Mouse (Mus musculus) mouse embryonic stem cell (cell line): ENCODE results near the gene Kif24.

Source experiments
- in situ Hi-C, 2 experiments: fragments of 300-500 bp; cut with MboI; formaldehyde crosslinking; loops; 1 replicate in 1 of 2; 3 replicates in 1 of 2; pipeline ENCODE4 v1.14.3; 2019 to 2020; ENCODE audit warnings: low sequenced_read_pairs in 2 of 2, low pct_unique_long_range_greater_than_20kb in 1 of 2, mixed read lengths in 1 of 2; ENCODE audit not compliant: unreplicated experiment in 1 of 2

Kif24 gene

GRCm38 (mm10) chr4:41442790-41443302, 21.8 kb downstream of the Kif24 start:
- in situ Hi-C loops: no loop called here

- in situ Hi-C loops: no loop called here
Measured at GRCm38 (mm10) chr4:41438931-41439330, 25.8 kb downstream of the Kif24 start.

- in situ Hi-C loops: no loop called here
Measured at GRCm38 (mm10) chr4:41416966-41417365, 47.7 kb downstream of the Kif24 start.

GRCm38 (mm10) chr4:41409341-41409740, 55.3 kb downstream of the Kif24 start:
- in situ Hi-C loops: no loop called here

GRCm38 (mm10) chr4:41407353-41407752, 57.3 kb downstream of the Kif24 start:
- in situ Hi-C loops: no loop called here

GRCm38 (mm10) chr4:41406597-41406996, 58.1 kb downstream of the Kif24 start:
- in situ Hi-C loops: no loop called here

GRCm38 (mm10) chr4:41401573-41401972, 63.1 kb downstream of the Kif24 start:
- in situ Hi-C loops: no loop called here

- in situ Hi-C loops: no loop called here
Measured at GRCm38 (mm10) chr4:41401167-41401566, 63.5 kb downstream of the Kif24 start.

GRCm38 (mm10) chr4:41399904-41400303, 64.8 kb downstream of the Kif24 start:
- in situ Hi-C loops: no loop called here

GRCm38 (mm10) chr4:41398353-41398752, 66.3 kb downstream of the Kif24 start:
- in situ Hi-C loops: no loop called here

GRCm38 (mm10) chr4:41394651-41395050, 70.0 kb downstream of the Kif24 start:
- in situ Hi-C loops: no loop called here

GRCm38 (mm10) chr4:41391015-41391414, 73.7 kb downstream of the Kif24 start:
- in situ Hi-C loops: no loop called here

GRCm38 (mm10) chr4:41390122-41390521, 74.6 kb downstream of the Kif24 start:
- in situ Hi-C loops: no loop called here

GRCm38 (mm10) chr4:41389240-41389639, 75.4 kb downstream of the Kif24 start:
- in situ Hi-C loops: no loop called here

GRCm38 (mm10) chr4:41388616-41389015, 76.1 kb downstream of the Kif24 start:
- in situ Hi-C loops: no loop called here

- in situ Hi-C loops: no loop called here
Measured at GRCm38 (mm10) chr4:41387755-41388469, 76.8 kb downstream of the Kif24 start.

- in situ Hi-C loops: no loop called here
Measured at GRCm38 (mm10) chr4:41386412-41386975, 78.2 kb downstream of the Kif24 start.

- in situ Hi-C loops: no loop called here
Measured at GRCm38 (mm10) chr4:41381213-41381950, 83.3 kb downstream of the Kif24 start.

GRCm38 (mm10) chr4:41377567-41377966, 87.1 kb downstream of the Kif24 start:
- in situ Hi-C loops: no loop called here
